Mouse (Mus musculus) frontal cortex, postnatal 10 days (tissue): Measurements from ENCODE around the gene Trim7.
A peak's percentile ranks its signal among the peaks of the same experiment; 100 is the strongest.
"Not testable (repeated sequence)": the region's sequence is repeated elsewhere in the genome, so short reads cannot be mapped to it uniquely, and the experiment has no call there.

ENCODE experiments used
- DNase-seq, 2 experiments: peaks; one replicate each; pipeline ENCODE4 v3.0.0; 2022; ENCODE audit warnings: low spot score in 2 of 2, mixed read lengths in 1 of 2

The Trim7 gene

GRCm38 (mm10) chr11:48823536-48823972, 2.4 kb upstream of the Trim7 start:
- peak in 1 of 2 experiments; percentile 34 for DNase-seq

GRCm38 (mm10) chr11:48824311-48824830, 1.6 kb upstream of the Trim7 start:
- DNase-seq: no peak

- DNase-seq: no peak
Measured at GRCm38 (mm10) chr11:48826752-48827096, 784 bp downstream of the Trim7 start.

GRCm38 (mm10) chr11:48827926-48828325, 2.0 kb downstream of the Trim7 start:
- no peak for DNase-seq

- DNase-seq: no peak
Measured at GRCm38 (mm10) chr11:48830279-48830678, 4.3 kb downstream of the Trim7 start.

- DNase-seq: no peak
Measured at GRCm38 (mm10) chr11:48831273-48831672, 5.3 kb downstream of the Trim7 start.

GRCm38 (mm10) chr11:48833078-48833730, 7.3 kb downstream of the Trim7 start:
- no peak for DNase-seq

GRCm38 (mm10) chr11:48833731-48834639, 8.0 kb downstream of the Trim7 start:
- peak; percentile 74 to 84 for DNase-seq

- DNase-seq: no peak
Measured at GRCm38 (mm10) chr11:48835923-48836322, 10.0 kb downstream of the Trim7 start.

GRCm38 (mm10) chr11:48836990-48837309, 11.0 kb downstream of the Trim7 start:
- DNase-seq: no peak

GRCm38 (mm10) chr11:48837310-48838180, 11.6 kb downstream of the Trim7 start:
- peak in 1 of 2 experiments; percentile 36 for DNase-seq

GRCm38 (mm10) chr11:48838181-48838797, 12.3 kb downstream of the Trim7 start:
- DNase-seq: no peak

- DNase-seq: no peak
Measured at GRCm38 (mm10) chr11:48838879-48839680, 13.1 kb downstream of the Trim7 start.

- no peak for DNase-seq
Measured at GRCm38 (mm10) chr11:48840805-48841204, 14.9 kb downstream of the Trim7 start.

- no peak for DNase-seq
Measured at GRCm38 (mm10) chr11:48841213-48841612, 15.3 kb downstream of the Trim7 start.

- no peak for DNase-seq
Measured at GRCm38 (mm10) chr11:48842378-48842792, 16.4 kb downstream of the Trim7 start.

GRCm38 (mm10) chr11:48843202-48843601, 17.3 kb downstream of the Trim7 start:
- no peak for DNase-seq

- DNase-seq: no peak
Measured at GRCm38 (mm10) chr11:48844309-48844708, 18.4 kb downstream of the Trim7 start.

- DNase-seq: no peak
Measured at GRCm38 (mm10) chr11:48845244-48845815, 19.4 kb downstream of the Trim7 start.

- not testable (repeated sequence) for DNase-seq
Measured at GRCm38 (mm10) chr11:48846362-48846761, 20.4 kb downstream of the Trim7 start.
